Mouse (Mus musculus) neural tube, embryonic 14.5 days (tissue): Measurements from ENCODE around the gene Wfdc1. TPM values are rescaled to one million over a fixed set of nuclear protein-coding genes. Genes with fewer than 3 reads are reported as not detected.

Experiments used
- ATAC-seq: fragments of 200-750 bp; cut with Nextera tagmentation; 2 replicates; pipeline ENCODE4 v1.8.0; 2017; ENCODE audit warnings: low read depth, mild to moderate bottlenecking, moderate TSS enrichment, moderate library complexity
- H3K27ac ChIP-seq: fragments of 300-500 bp; sonication (generic); 2 replicates; pipeline ENCODE4 v1.5.1; 2014; ENCODE audit warnings: low read depth, mild to moderate bottlenecking, control low read depth, low read length, moderate library complexity, mixed read lengths
- H3K27me3 ChIP-seq: fragments of 300-500 bp; sonication (generic); 2 replicates; pipeline ENCODE4 v1.6.1; 2014; ENCODE audit warnings: low read length; ENCODE audit not compliant: control insufficient read depth, insufficient read depth
- H3K36me3 ChIP-seq: fragments of 300-500 bp; sonication (generic); 2 replicates; pipeline ENCODE4 v1.6.1; 2014; ENCODE audit warnings: low read length, mixed read lengths; ENCODE audit not compliant: control insufficient read depth, insufficient read depth
- H3K4me1 ChIP-seq: fragments of 300-500 bp; sonication (generic); 2 replicates; pipeline ENCODE4 v1.6.1; 2014; ENCODE audit warnings: low read length; ENCODE audit not compliant: control insufficient read depth, insufficient read depth
- H3K4me2 ChIP-seq: fragments of 300-500 bp; sonication (generic); 2 replicates; pipeline ENCODE4 v1.6.1; 2014; ENCODE audit warnings: mild to moderate bottlenecking, low read depth, low read length, control low read depth
- H3K4me3 ChIP-seq: fragments of 300-500 bp; sonication (generic); 2 replicates; pipeline ENCODE4 v1.5.1; 2014; ENCODE audit warnings: low read depth, low read length, control low read depth, mixed read lengths
- H3K9ac ChIP-seq: fragments of 300-500 bp; sonication (generic); replicated peaks from 2 replicates; pipeline ENCODE4 v1.6.1; 2014; ENCODE audit warnings: low read depth, mild to moderate bottlenecking, control low read depth, low read length, mixed read lengths
- H3K9me3 ChIP-seq: fragments of 300-500 bp; sonication (generic); 2 replicates; pipeline ENCODE4 v1.6.1; 2016; ENCODE audit warnings: low read length; ENCODE audit not compliant: control insufficient read depth
- WGBS: fragments of 180-500 bp; shearing (Covaris S2); extraction: QIAGEN DNeasy Blood & Tissue Kit; methylation state at CpG from one replicate; pipeline ENCODE4 v1.1.7; 2014; 5-methylcytosine and 5-hydroxymethylcytosine counted together
- polyA plus RNA-seq: library from polyadenylated mRNA; unstranded; fragments of >200 nt; fragmentation: Nextera tagmentation; extraction: Ambion mirVana; gene quantifications from 2 replicates; pipeline ENCODE4 v1.2.1, GENCODE M21; 2014

The Wfdc1 gene
- polyA plus RNA-seq, 1 experiment from 2014 or later, result 3.2 TPM

- Histone ChIP-seq H3K9ac (no peak overlapping the region), H3K4me3 (no peak overlapping the region), H3K4me1 (0 out of 2 replicates have a peak, but pooled peaks cover under 1% of the 10 kb centered on the region), H3K36me3 (no peaks in the 10 kb centered on the region), H3K27ac (no peak overlapping the region), H3K27me3 (peaks cover 5% of the 10 kb centered on the region; the same call in 1 of the 2 replicates), H3K9me3 (no peaks in the 10 kb centered on the region), H3K4me2 (no peak overlapping the region)
- ATAC-seq, result no peak
- WGBS, result 80% methylated on average over 7 of the region's 7 CpGs
These were observed 28.5 kb downstream of the Wfdc1 start for GRCm38 (mm10) chr8:119694696-119695095.

GRCm38 (mm10) chr8:119697163-119697562 lies 31.0 kb downstream of the Wfdc1 start:
- ATAC-seq, result no peak
- Histone ChIP-seq H3K4me2 (no peak overlapping the region), H3K4me1 (0 out of 2 replicates have a peak, but pooled peaks cover 2% of the 10 kb centered on the region), H3K9ac (no peak overlapping the region), H3K27me3 (peaks cover 14% of the 10 kb centered on the region), H3K27ac (no peak overlapping the region), H3K4me3 (no peak overlapping the region), H3K9me3 (no peaks in the 10 kb centered on the region), H3K36me3 (no peaks in the 10 kb centered on the region)
- 89% methylated on average over 2 of the region's 2 CpGs for WGBS

- Histone ChIP-seq H3K4me3 (no peak overlapping the region), H3K9ac (no peak overlapping the region), H3K27ac (no peak overlapping the region), H3K4me1 (0 out of 2 replicates have a peak, but pooled peaks cover 2% of the 10 kb centered on the region), H3K36me3 (no peaks in the 10 kb centered on the region), H3K9me3 (no peaks in the 10 kb centered on the region), H3K4me2 (no peak overlapping the region), H3K27me3 (peaks cover 14% of the 10 kb centered on the region)
- WGBS, result 2% methylated on average over 12 of the region's 12 CpGs
- ATAC-seq, result no peak
These were observed 32.8 kb downstream of the Wfdc1 start for GRCm38 (mm10) chr8:119698960-119699359.

GRCm38 (mm10) chr8:119699549-119700134 lies 33.5 kb downstream of the Wfdc1 start, which contains the start of gene Atp2c2:
Atp2c2 (plus strand) TSS chr8:119700009.
- no peaks in the 10 kb centered on the region for H3K36me3 ChIP-seq
- no peak within 1 kb of the TSS for H3K27ac ChIP-seq
- H3K4me3 ChIP-seq, result no peak within 1 kb of the TSS
- no peak within 1 kb of the TSS for H3K4me2 ChIP-seq
- 0 out of 2 replicates have a peak, but pooled peaks cover 2% of the 10 kb centered on the region for H3K4me1 ChIP-seq
- no peaks in the 10 kb centered on the region for H3K9me3 ChIP-seq
- no peak for ATAC-seq
- H3K9ac ChIP-seq, result no peak within 1 kb of the TSS
- WGBS, result 4% methylated on average over 26 of the region's 26 CpGs
- peaks cover 14% of the 10 kb centered on the region for H3K27me3 ChIP-seq

GRCm38 (mm10) chr8:119702965-119703364 lies 36.8 kb downstream of the Wfdc1 start:
- no peak overlapping the region for H3K4me3 ChIP-seq
- H3K36me3 ChIP-seq, result no peaks in the 10 kb centered on the region
- no peaks in the 10 kb centered on the region for H3K9me3 ChIP-seq
- H3K4me1 ChIP-seq, result 0 out of 2 replicates have a peak, but pooled peaks cover 2% of the 10 kb centered on the region
- peaks cover 14% of the 10 kb centered on the region for H3K27me3 ChIP-seq
- ATAC-seq, result no peak
- H3K4me2 ChIP-seq, result no peak overlapping the region
- H3K9ac ChIP-seq, result no peak overlapping the region
- WGBS, result 55% methylated on average over 7 of the region's 7 CpGs
- H3K27ac ChIP-seq, result no peak overlapping the region

GRCm38 (mm10) chr8:119707146-119707545 lies 41.0 kb downstream of the Wfdc1 start:
- H3K9me3 ChIP-seq, result no peaks in the 10 kb centered on the region
- 90% methylated on average over 9 of the region's 9 CpGs for WGBS
- ATAC-seq, result no peak

GRCm38 (mm10) chr8:119708471-119708870 lies 42.3 kb downstream of the Wfdc1 start:
- no peaks in the 10 kb centered on the region for H3K4me1 ChIP-seq
- no peak overlapping the region for H3K27ac ChIP-seq
- H3K4me2 ChIP-seq, result no peak overlapping the region
- H3K27me3 ChIP-seq, result no peaks in the 10 kb centered on the region
- no peak for ATAC-seq
- no peaks in the 10 kb centered on the region for H3K9me3 ChIP-seq
- H3K36me3 ChIP-seq, result no peaks in the 10 kb centered on the region
- 93% methylated on average over 8 of the region's 8 CpGs for whole genome bisulfite sequencing
- H3K9ac ChIP-seq, result no peak overlapping the region
- H3K4me3 ChIP-seq, result no peak overlapping the region

More at GRCm38 (mm10) chr8:119707146-119707545, 41.0 kb downstream of the Wfdc1 start:
- H3K27me3 ChIP-seq, result no peaks in the 10 kb centered on the region
- H3K4me1 ChIP-seq, result no peaks in the 10 kb centered on the region
- H3K4me3 ChIP-seq, result no peak overlapping the region
- no peak overlapping the region for H3K4me2 ChIP-seq
- no peaks in the 10 kb centered on the region for H3K36me3 ChIP-seq
- no peak overlapping the region for H3K9ac ChIP-seq
- no peak overlapping the region for H3K27ac ChIP-seq

- Histone ChIP-seq H3K4me3 (no peak overlapping the region), H3K27ac (no peak overlapping the region), H3K4me1 (no peaks in the 10 kb centered on the region), H3K36me3 (no peaks in the 10 kb centered on the region), H3K27me3 (no peaks in the 10 kb centered on the region), H3K4me2 (no peak overlapping the region), H3K9me3 (no peaks in the 10 kb centered on the region), H3K9ac (no peak overlapping the region)
- 63% methylated on average over 14 of the region's 14 CpGs for WGBS
- no peak for ATAC-seq
These were observed 42.9 kb downstream of the Wfdc1 start for GRCm38 (mm10) chr8:119708878-119709702.

GRCm38 (mm10) chr8:119709703-119710093 lies 43.5 kb downstream of the Wfdc1 start:
- H3K4me2 ChIP-seq, result no peak overlapping the region
- no peak overlapping the region for H3K4me3 ChIP-seq
- WGBS, result 71% methylated on average over 11 of the region's 11 CpGs
- H3K27ac ChIP-seq, result no peak overlapping the region
- H3K27me3 ChIP-seq, result no peaks in the 10 kb centered on the region
- no peaks in the 10 kb centered on the region for H3K36me3 ChIP-seq
- no peak for ATAC-seq
- no peaks in the 10 kb centered on the region for H3K4me1 ChIP-seq
- H3K9ac ChIP-seq, result no peak overlapping the region
- H3K9me3 ChIP-seq, result no peaks in the 10 kb centered on the region
